Mouse (Mus musculus) kidney, embryonic 14.5 days (tissue): ENCODE measurements around the gene Sbf2. TPM values are rescaled to one million over a fixed set of nuclear protein-coding genes. Genes with fewer than 3 reads are reported as not detected.

ENCODE experiments used
- ATAC-seq: fragments of 200-750 bp; cut with Nextera tagmentation; 2 replicates; pipeline ENCODE4 v1.8.0; 2017; ENCODE audit warnings: moderate number of reproducible peaks, mild to moderate bottlenecking, moderate TSS enrichment, moderate library complexity; ENCODE audit not compliant: low FRiP score, low TSS enrichment
- H3K27ac ChIP-seq: fragments of 300-500 bp; sonication (generic); 2 replicates; pipeline ENCODE4 v1.5.1; 2014; ENCODE audit warnings: low read depth, mild to moderate bottlenecking, low read length, moderate library complexity, mixed read lengths
- H3K27me3 ChIP-seq: fragments of 300-500 bp; sonication (generic); 2 replicates; pipeline ENCODE4 v1.6.1; 2014; ENCODE audit warnings: mild to moderate bottlenecking, low read length; ENCODE audit not compliant: control insufficient read depth, insufficient read depth
- H3K36me3 ChIP-seq: fragments of 300-500 bp; sonication (generic); 2 replicates; pipeline ENCODE4 v1.6.1; 2014; ENCODE audit warnings: low read length, mixed read lengths; ENCODE audit not compliant: control insufficient read depth, insufficient read depth
- H3K4me1 ChIP-seq: fragments of 300-500 bp; sonication (generic); 2 replicates; pipeline ENCODE4 v1.6.1; 2014; ENCODE audit warnings: low read length, mixed read lengths; ENCODE audit not compliant: control insufficient read depth, insufficient read depth
- H3K4me2 ChIP-seq: fragments of 300-500 bp; sonication (generic); replicated peaks from 2 replicates; pipeline ENCODE4 v1.6.1; 2014; ENCODE audit warnings: low read depth, mild to moderate bottlenecking, low read length
- H3K4me3 ChIP-seq: fragments of 300-500 bp; sonication (generic); 2 replicates; pipeline ENCODE4 v1.5.1; 2014; ENCODE audit warnings: mild to moderate bottlenecking, low read length
- H3K9ac ChIP-seq: fragments of 300-500 bp; sonication (generic); 2 replicates; pipeline ENCODE4 v1.6.1; 2014; ENCODE audit warnings: low read depth, mild to moderate bottlenecking, low read length, moderate library complexity
- H3K9me3 ChIP-seq: fragments of 300-500 bp; sonication (generic); 2 replicates; pipeline ENCODE4 v1.6.1; 2016; ENCODE audit warnings: low read length; ENCODE audit not compliant: control insufficient read depth
- WGBS: fragments of 180-500 bp; shearing (Covaris S2); extraction: QIAGEN DNeasy Blood & Tissue Kit; methylation state at CpG from one replicate; pipeline ENCODE4 v1.1.7; 2014; 5-methylcytosine and 5-hydroxymethylcytosine counted together
- polyA plus RNA-seq: library from polyadenylated mRNA; unstranded; fragments of >200 nt; fragmentation: Nextera tagmentation; extraction: Ambion mirVana; gene quantifications from 2 replicates; pipeline ENCODE4 v1.2.1, GENCODE M21; 2014

Sbf2 gene
- polyA plus RNA-seq, 1 experiment from 2014 or later: 44.6 TPM

DNA sequence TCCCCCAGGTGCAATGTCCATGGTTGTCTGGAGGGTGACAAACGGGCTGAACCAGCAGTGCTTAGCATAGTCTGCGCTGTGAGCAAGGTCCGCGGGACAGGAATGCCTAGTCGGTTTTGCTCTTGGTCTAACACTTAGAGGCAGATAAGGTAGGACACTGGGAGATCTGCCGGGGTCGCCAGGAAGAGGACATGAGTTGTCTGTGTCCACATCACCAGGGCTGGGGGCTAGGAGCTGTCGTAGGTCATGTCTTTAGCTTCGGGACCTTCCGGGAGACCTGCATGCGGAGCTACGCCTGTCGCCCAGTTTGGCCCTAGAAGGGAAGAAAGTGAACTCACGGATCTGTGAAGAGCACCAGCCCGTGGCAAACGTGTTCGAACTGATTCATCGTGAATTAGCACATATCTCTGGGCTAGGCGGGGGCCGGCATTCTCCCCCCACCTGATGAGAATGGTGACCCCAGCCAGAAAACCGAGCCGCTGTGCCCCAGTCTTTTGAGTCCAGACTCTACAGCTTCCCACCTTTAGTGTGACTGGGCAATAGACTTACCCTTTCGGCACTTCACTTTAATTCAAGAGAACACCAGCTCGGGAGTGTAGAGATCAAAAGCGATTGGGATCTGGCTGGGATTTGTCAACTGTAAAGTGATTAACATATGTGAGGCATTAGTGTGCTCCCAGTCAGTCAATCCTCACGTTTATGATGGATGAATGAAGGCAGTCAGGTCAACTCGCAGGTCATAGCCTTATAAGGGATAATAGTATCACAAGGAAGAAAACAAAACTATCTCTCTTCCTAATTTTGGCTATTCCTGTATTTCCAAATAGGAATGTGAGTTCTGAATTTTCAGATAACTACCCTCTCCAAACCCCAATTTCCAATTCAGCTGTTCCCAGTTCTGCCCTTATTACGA is 11.7 kb upstream of the Sbf2 start:
- Histone ChIP-seq H3K9me3 (no peaks in the 10 kb centered on the region), H3K36me3 (no peaks in the 10 kb centered on the region), H3K4me3 (peak overlapping the region; percentile 48), H3K4me2 (peak overlapping the region; percentile 83), H3K27me3 (peaks cover 37% of the 10 kb centered on the region), H3K4me1 (peaks cover 12% of the 10 kb centered on the region), H3K27ac (no peak overlapping the region), H3K9ac (no peak overlapping the region)
- no peak for ATAC-seq
- 2% methylated on average over 28 of the region's 28 CpGs for WGBS

DNA sequence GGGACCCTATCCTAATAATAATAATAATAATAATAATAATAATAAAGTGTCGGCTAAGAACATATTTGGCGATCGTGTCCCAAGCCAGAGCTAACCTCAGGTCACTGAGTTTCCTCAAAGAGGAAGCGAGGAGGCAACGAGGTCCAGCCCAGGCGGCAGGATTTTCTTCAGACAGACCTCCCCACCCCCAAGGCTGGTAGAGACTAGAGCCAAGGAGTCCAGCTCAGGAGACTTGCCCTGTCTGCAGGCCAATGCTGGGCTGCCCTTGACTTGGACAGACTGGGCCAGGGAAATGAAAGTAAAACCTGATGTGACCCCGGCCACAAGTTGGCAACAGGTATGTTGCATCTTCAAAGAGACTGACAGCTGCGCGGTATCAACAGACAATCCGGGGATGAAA is 10.8 kb upstream of the Sbf2 start:
- Histone ChIP-seq H3K4me2 (peak overlapping the region; percentile 83), H3K27ac (no peak overlapping the region), H3K9me3 (no peaks in the 10 kb centered on the region), H3K27me3 (peaks cover 34% of the 10 kb centered on the region), H3K4me3 (peak overlapping the region; percentile 48), H3K9ac (no peak overlapping the region), H3K4me1 (peaks cover 12% of the 10 kb centered on the region), H3K36me3 (no peaks in the 10 kb centered on the region)
- no peak for ATAC-seq
- 56% methylated on average over 10 of the region's 10 CpGs for WGBS

DNA sequence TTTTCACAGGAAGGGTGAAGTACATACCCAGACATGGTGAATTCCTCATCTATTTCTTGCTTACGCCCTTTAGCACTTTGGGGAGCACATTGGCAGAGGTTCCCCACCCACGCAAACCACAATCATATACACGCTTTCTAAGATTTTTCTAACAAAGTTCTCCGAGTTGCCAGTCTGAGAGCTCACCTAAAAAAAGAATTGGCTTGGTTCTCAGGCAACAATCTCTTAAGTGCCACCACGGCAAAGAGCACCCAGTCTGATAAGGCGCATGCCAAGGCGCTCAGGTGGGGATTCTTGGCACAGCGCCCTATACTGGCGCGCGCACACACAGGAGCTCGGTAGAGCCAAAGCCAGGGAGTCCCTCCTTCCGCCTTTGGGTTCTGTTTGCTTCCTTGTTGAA is 10.2 kb upstream of the Sbf2 start:
- no peak overlapping the region for H3K27ac ChIP-seq
- H3K36me3 ChIP-seq: no peaks in the 10 kb centered on the region
- 89% methylated on average over 13 of the region's 13 CpGs for WGBS
- H3K4me1 ChIP-seq: peaks cover 12% of the 10 kb centered on the region
- H3K9ac ChIP-seq: no peak overlapping the region
- no peak overlapping the region for H3K4me2 ChIP-seq
- no peak overlapping the region for H3K4me3 ChIP-seq
- H3K27me3 ChIP-seq: peaks cover 34% of the 10 kb centered on the region
- H3K9me3 ChIP-seq: no peaks in the 10 kb centered on the region
- ATAC-seq: no peak

DNA sequence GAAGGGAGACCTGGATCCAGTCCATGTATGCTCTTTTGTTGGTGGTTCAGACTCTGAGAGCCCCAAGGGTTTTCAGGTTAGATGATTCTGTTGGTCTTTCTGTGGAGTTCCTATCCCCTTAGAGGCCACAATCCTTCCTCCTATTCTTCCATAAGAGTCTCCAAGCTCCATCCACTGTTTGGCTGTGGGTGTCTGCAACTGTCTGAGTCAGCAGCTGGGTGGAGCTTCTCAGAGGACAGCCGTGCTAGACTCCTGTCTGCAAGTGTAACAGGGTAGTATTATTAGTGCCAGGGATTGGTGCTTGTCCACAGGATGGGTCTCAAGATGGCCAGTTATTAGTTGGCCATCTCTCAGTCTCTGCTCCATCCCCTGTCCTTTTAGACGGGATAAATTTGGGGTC is 9.3 kb upstream of the Sbf2 start:
- no peak overlapping the region for H3K4me3 ChIP-seq
- no peak overlapping the region for H3K27ac ChIP-seq
- H3K36me3 ChIP-seq: no peaks in the 10 kb centered on the region
- no peaks in the 10 kb centered on the region for H3K9me3 ChIP-seq
- no peak overlapping the region for H3K9ac ChIP-seq
- 59% methylated on average over 2 of the region's 2 CpGs for WGBS
- H3K27me3 ChIP-seq: peaks cover 34% of the 10 kb centered on the region
- H3K4me2 ChIP-seq: no peak overlapping the region
- ATAC-seq: no peak
- H3K4me1 ChIP-seq: peaks cover 12% of the 10 kb centered on the region

DNA sequence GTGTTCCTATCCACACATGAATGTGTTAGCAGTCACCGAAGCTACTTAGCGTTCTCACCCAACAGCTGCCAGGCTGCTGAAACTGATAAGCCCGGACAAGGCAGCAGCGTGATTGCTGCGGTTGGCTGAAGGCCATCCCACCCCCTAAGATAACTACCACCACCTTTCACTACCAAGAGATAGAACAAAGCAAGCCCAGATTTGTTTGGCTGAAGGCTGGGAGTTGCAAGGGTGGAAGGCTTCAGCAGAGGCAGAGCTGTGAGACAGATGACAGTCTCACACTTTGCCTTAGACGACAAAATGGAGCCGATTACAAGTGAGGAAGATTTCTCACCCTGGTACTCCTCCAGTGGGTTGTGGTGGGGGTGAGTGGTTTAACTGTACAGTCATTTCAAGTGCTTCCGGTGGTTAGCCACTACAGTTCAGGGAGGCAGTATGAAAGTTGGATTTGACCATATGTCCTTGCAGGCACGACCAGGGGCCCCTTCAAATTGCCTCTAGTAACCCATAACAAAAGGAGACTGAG is 4.4 kb upstream of the Sbf2 start:
- H3K4me1 ChIP-seq: no peaks in the 10 kb centered on the region
- no peaks in the 10 kb centered on the region for H3K9me3 ChIP-seq
- peak overlapping the region; percentile 38; the same call in 1 of the 2 replicates for H3K9ac ChIP-seq
- ATAC-seq: no peak
- WGBS: 37% methylated on average over 9 of the region's 9 CpGs
- H3K4me2 ChIP-seq: no peak overlapping the region
- no peaks in the 10 kb centered on the region for H3K36me3 ChIP-seq
- no peaks in the 10 kb centered on the region for H3K27me3 ChIP-seq
- no peak overlapping the region for H3K27ac ChIP-seq
- H3K4me3 ChIP-seq: no peak overlapping the region

DNA sequence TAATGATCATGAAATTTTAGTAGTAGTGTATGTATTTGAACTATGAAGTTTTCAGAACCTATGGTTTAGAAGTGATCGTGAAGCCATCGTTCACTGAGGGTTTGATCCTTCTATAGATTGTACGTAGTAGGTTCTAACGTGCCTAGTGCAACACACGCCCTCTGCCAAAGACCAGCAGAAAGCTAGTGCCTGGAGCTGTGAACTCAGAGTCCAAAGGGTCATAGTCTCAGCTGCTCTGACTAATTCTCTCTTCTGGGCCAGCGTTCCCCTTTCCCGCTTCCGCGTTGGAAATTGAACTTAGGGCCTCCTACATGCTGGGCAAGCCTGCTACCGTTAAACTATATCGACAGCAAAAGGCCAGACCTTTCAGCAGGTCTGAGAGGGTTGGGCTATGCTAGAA is 1.1 kb upstream of the Sbf2 start:
- Histone ChIP-seq H3K9ac (no peak overlapping the region), H3K9me3 (no peaks in the 10 kb centered on the region), H3K4me2 (peak overlapping the region; percentile 53), H3K4me3 (peak overlapping the region; percentile 89), H3K27me3 (no peaks in the 10 kb centered on the region), H3K36me3 (no peaks in the 10 kb centered on the region), H3K27ac (no peak overlapping the region), H3K4me1 (0 out of 2 replicates have a peak, but pooled peaks cover 4% of the 10 kb centered on the region)
- no peak for ATAC-seq
- WGBS: 11% methylated on average over 11 of the region's 11 CpGs

DNA sequence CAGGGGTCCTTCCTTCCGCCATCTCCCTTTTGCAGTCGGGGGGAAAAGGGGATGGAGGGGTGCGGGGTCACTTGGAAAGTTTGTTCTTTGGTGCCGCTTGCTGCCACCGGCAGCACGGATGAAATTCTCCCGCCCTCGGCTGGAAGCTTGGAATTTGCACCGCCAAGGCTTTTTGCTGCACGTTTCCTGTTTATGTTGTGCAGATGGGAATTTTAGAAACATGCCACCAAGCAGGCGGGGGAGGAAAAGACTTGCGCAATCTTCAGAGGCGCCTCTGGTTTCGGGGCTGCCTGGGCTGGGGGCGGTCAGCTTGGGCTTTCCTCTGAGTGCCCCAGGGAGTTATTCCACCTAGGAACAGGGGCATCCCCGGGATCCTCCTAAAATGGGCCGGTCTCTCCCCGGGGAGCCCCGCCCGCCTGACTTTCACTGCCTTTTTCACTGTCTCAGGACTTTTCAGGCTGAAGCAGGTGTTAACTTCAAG is 469 bp upstream of the Sbf2 start:
- H3K27me3 ChIP-seq: no peaks in the 10 kb centered on the region

DNA sequence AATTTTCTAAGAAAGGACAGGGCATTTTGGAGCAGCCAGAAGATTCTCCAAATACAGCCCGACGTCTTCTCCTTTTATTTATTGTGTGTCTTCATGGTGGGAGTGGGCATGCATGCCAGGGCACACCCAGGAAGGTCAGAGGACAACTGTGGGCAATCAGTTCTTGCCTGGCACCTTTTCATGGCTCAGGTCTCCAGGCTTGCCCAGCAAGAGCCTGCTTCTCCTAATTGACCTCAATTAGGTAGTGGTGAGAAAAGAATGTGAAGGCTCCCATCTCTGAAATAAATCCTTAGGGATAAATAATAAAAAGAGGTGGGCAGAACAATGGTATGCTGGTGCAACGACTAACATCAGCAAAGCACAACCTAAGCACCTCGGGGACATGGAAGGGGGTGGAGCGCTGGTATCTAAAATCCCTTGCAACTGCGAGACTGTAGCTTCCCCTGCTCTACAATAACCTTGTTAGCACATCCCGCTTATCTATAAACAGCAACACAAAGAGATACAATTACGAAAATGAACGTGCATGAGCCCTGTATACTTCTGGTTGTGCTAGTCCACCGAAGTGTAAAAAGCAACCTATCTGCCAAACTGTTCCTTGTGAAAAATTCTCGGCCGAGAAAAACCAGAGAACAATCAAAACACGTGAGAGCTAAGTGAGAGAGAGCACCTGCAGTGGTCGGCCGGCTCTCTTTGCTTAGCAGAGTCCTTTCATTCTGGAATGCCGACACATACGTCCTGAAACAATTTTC is 1.2 kb downstream of the Sbf2 start:
- no peaks in the 10 kb centered on the region for H3K9me3 ChIP-seq
- H3K27ac ChIP-seq: peak overlapping the region; percentile 99
- no peaks in the 10 kb centered on the region for H3K27me3 ChIP-seq
- H3K4me1 ChIP-seq: 0 out of 2 replicates have a peak, but pooled peaks cover 4% of the 10 kb centered on the region
- H3K4me2 ChIP-seq: peak overlapping the region; percentile 53
- ATAC-seq: peak; percentile 5
- H3K9ac ChIP-seq: peak overlapping the region; percentile 96
- no peaks in the 10 kb centered on the region for H3K36me3 ChIP-seq
- 4% methylated on average over 17 of the region's 17 CpGs for WGBS
- peak overlapping the region; percentile 89 for H3K4me3 ChIP-seq

More for the DNA sequence above, 469 bp upstream of the Sbf2 start:
- peak; percentile 38 for ATAC-seq
- peak overlapping the region; percentile 96 for H3K9ac ChIP-seq
- H3K27ac ChIP-seq: peak overlapping the region; percentile 99
- 0 out of 2 replicates have a peak, but pooled peaks cover 4% of the 10 kb centered on the region for H3K4me1 ChIP-seq
- WGBS: under 1% methylated on average over 20 of the region's 20 CpGs
- H3K4me2 ChIP-seq: peak overlapping the region; percentile 53
- H3K4me3 ChIP-seq: peak overlapping the region; percentile 89
- H3K9me3 ChIP-seq: no peaks in the 10 kb centered on the region
- H3K36me3 ChIP-seq: no peaks in the 10 kb centered on the region
